Mouse (Mus musculus): ENCODE results near the gene Spata13. TPM values are rescaled to one million over a fixed set of nuclear protein-coding genes. Genes with fewer than 3 reads are reported as not detected.

The Spata13 gene
- 22.7 and 22.9 TPM in 2 replicates for polyA plus RNA-seq (2015; fragmentation: Nextera tagmentation; extraction: Ambion mirVana)

DNA sequence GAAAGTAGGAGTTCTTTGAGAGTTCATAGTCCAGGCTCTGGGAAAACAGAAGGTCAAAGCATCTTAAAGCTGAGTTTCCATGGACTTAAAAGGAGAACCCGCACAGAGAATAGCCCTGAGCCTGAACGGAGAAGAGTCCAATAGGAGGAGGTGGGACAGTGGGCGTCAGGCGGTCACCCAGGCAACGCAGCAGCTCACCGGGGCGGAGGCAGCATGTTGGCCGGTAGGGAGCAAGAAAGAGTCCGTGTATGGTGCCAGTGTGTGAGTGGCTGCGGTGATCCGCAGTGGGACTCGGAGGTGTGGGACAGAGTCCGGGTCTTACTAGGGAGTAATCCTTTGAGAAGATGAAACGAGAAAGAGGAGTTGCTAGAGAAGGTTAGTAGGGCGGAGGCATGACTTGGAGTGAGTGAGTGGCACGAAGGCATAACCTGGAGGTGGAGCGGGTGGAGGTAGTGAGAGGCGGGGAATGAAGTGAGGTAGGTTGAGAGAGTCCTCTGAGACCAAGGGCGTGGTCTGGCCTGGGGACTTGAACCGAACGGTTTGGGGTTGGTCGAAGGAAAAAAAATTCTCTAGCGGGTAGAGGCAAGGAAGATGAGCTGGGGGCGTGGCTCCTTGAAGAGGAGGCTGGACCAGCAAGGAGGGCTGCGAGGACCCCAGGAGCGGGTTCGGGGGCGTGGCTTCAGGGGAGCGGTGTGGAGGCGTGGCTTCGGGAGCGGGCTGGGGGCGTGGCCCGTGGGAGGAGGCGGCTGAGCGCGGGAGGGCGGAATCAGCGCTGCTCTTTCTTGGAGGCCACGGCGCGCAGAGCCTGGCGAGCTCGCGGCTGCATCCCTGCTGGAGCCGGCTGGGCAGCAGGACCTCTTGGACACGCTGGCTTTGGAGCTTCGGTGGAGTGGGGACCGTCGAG is at the start of gene Spata13:
Spata13 (plus strand) TSS at position 41 of the 904 bp plus-strand sequence.
- no peaks in the 10 kb centered on the region for H3K36me3 ChIP-seq
- peaks cover 48% of the 10 kb centered on the region for H3K4me1 ChIP-seq
- WGBS = 1% methylated on average over 48 of the region's 50 CpGs
- H3K27me3 ChIP-seq (replicated peaks) = no peaks in the 10 kb centered on the region
- H3K4me3 ChIP-seq (replicated peaks) = peak within 1 kb of the TSS; percentile 72
- H3K9me3 ChIP-seq (replicated peaks) = no peaks in the 10 kb centered on the region
- ATAC-seq (ENCODE audit: low FRiP score) = peak; percentile 93
- H3K9ac ChIP-seq (replicated peaks) = peak within 1 kb of the TSS; percentile 71
- H3K4me2 ChIP-seq = peak within 1 kb of the TSS; percentile 100
- H3K27ac ChIP-seq (replicated peaks) = peak within 1 kb of the TSS; percentile 75

DNA sequence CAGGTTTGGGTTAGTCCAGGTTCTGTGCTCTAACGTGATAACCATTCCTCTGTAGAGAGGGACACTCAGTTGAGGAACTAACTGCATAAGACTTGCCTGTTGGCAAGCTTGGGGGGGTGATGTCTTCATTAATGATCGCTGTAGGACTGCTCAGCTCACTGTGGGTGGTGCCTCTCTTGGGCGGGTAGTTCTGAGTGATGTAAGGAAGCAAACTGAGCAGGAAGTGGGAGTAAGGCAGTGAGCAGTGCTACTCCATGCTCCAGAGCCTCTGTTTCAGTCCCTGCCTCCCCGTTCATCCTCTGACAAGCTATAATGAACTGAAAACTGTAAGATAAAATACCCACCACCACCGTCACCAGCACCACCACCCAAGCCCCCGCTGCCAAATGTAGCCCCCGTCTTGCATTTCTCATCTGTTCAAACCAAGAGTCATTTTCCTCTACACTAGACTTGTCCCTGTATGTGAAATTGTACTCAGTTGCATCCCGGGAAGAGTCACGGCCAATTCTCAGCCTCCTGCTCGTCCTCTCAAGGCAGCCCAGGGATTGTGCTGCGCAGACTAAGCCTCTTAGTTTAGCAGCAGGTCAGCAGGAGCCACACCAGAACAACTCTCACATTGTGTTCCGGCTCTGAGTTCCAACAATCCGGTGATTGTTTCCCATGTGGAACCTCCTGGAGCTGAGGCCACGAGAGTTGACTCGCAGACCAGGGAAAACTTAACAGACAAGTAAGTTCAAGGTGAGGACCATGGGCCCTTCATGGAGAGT is 46.9 kb upstream of the Spata13 start:
- Histone ChIP-seq H3K27me3 (replicated peaks) (no peaks in the 10 kb centered on the region), H3K4me2 (no peak overlapping the region), H3K4me3 (replicated peaks) (no peak overlapping the region), H3K9me3 (replicated peaks) (no peaks in the 10 kb centered on the region), H3K27ac (replicated peaks) (no peak overlapping the region; the same call in 1 of the 2 replicates), H3K9ac (replicated peaks) (no peak overlapping the region), H3K36me3 (no peaks in the 10 kb centered on the region), H3K4me1 (peaks cover 7% of the 10 kb centered on the region)
- no peak for ATAC-seq (ENCODE audit: low FRiP score)
- WGBS = 49% methylated on average over 15 of the region's 15 CpGs

DNA sequence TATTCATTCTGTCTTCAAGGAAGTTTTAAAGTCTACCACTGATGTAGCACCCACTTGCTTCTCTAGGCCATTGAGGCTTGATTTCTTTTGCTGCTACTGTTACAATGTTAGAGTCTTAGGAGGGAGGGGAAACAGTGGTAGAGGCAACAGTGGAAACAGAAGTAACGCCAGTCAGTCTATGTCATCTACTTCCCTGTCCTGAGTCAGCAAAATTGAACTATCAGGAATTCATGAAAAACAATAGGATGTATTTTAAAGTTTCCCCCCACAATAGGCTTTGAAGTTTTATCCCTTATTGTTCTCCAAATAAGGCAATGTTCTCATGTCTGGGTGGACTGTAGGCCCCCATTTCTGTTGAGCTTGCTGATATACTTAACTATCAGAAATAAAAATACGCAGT is 44.8 kb upstream of the Spata13 start:
- H3K27ac ChIP-seq (replicated peaks) = no peak overlapping the region
- H3K4me1 ChIP-seq = peaks cover 13% of the 10 kb centered on the region
- no peak overlapping the region for H3K4me2 ChIP-seq
- H3K4me3 ChIP-seq (replicated peaks) = no peak overlapping the region
- no peaks in the 10 kb centered on the region for H3K9me3 ChIP-seq (replicated peaks)
- 79% methylated on average over 2 of the region's 2 CpGs for WGBS
- H3K9ac ChIP-seq (replicated peaks) = no peak overlapping the region
- no peaks in the 10 kb centered on the region for H3K27me3 ChIP-seq (replicated peaks)
- no peaks in the 10 kb centered on the region for H3K36me3 ChIP-seq
- no peak for ATAC-seq (ENCODE audit: low FRiP score)

DNA sequence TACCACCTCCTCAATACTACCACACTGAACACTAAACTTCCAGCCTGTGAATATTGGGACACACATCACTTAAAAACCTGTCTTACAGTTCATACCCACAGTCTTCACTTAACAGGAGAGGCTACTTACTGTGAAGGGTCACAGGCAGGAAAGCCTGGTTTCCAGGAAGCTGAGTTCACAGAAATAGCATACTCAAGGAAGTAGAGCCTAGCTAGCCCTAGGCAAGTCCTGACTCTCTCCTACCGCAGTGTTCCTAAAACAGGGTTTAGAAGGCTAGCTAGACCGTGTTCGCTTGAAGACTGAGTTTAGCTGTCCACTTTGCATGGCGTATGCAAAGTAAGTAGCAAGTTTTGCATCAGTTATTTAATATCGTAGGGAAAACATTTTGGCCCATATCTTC is 41.5 kb upstream of the Spata13 start:
- H3K4me2 ChIP-seq = no peak overlapping the region
- no peaks in the 10 kb centered on the region for H3K9me3 ChIP-seq (replicated peaks)
- no peaks in the 10 kb centered on the region for H3K36me3 ChIP-seq
- H3K4me3 ChIP-seq (replicated peaks) = no peak overlapping the region
- H3K27me3 ChIP-seq (replicated peaks) = no peaks in the 10 kb centered on the region
- no peak overlapping the region for H3K27ac ChIP-seq (replicated peaks)
- peaks cover 11% of the 10 kb centered on the region for H3K4me1 ChIP-seq
- 91% methylated on average over 5 of the region's 5 CpGs for WGBS
- no peak overlapping the region for H3K9ac ChIP-seq (replicated peaks)
- ATAC-seq (ENCODE audit: low FRiP score) = no peak

DNA sequence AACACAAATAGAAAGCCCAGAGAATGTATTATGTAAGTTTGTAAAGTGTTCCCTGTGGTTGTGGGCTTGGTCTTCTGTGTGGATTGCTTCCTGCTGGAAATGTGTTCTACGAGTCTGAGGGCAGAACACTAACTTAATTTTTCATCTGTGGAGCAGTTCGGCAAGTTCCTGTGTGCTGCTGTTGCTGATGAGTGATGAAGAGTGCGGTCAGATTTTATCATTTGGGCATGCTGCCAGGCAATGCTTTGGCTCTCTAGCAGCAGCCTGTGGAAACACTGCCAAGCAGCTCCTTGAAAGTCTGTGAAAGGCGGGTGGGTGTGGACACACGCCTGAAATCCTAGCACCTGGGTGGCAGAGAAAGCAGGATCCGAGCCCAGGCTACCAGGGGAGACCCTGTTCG is 41.0 kb upstream of the Spata13 start:
- no peak overlapping the region for H3K4me3 ChIP-seq (replicated peaks)
- no peak for ATAC-seq (ENCODE audit: low FRiP score)
- H3K27me3 ChIP-seq (replicated peaks) = no peaks in the 10 kb centered on the region
- H3K9ac ChIP-seq (replicated peaks) = no peak overlapping the region
- H3K27ac ChIP-seq (replicated peaks) = no peak overlapping the region; the same call in 1 of the 2 replicates
- H3K36me3 ChIP-seq = no peaks in the 10 kb centered on the region
- peaks cover 16% of the 10 kb centered on the region for H3K4me1 ChIP-seq
- 49% methylated on average over 7 of the region's 7 CpGs for WGBS
- H3K9me3 ChIP-seq (replicated peaks) = no peaks in the 10 kb centered on the region
- H3K4me2 ChIP-seq = no peak overlapping the region

DNA sequence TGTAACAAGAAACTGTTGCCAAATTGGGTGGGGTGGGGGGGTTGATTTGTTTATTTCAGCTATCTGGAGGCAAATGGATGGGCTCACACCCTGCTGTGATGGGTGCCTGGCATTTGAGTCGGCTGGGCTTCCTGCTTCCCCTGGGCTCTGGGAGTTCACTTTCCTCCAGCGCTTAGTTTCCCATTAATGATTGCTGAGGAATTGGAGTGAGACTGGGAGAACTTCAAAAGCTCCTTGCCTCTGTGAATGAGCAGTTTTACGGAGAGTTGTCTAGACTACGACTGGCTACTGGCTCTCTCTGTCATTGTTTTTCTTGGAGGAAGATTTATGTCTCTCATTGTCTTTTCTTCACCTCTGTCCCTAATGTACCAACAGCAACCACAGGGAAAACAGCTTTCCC is 36.2 kb upstream of the Spata13 start:
- WGBS = 0% methylated on average over 4 of the region's 4 CpGs
- ATAC-seq (ENCODE audit: low FRiP score) = peak; percentile 17; the same call in 1 of the 2 replicates
- no peaks in the 10 kb centered on the region for H3K9me3 ChIP-seq (replicated peaks)
- H3K27me3 ChIP-seq (replicated peaks) = no peaks in the 10 kb centered on the region
- no peak overlapping the region for H3K9ac ChIP-seq (replicated peaks)
- H3K27ac ChIP-seq (replicated peaks) = no peak overlapping the region
- H3K4me2 ChIP-seq = no peak overlapping the region
- no peak overlapping the region for H3K4me3 ChIP-seq (replicated peaks)
- H3K36me3 ChIP-seq = no peaks in the 10 kb centered on the region
- H3K4me1 ChIP-seq = peaks cover 19% of the 10 kb centered on the region

DNA sequence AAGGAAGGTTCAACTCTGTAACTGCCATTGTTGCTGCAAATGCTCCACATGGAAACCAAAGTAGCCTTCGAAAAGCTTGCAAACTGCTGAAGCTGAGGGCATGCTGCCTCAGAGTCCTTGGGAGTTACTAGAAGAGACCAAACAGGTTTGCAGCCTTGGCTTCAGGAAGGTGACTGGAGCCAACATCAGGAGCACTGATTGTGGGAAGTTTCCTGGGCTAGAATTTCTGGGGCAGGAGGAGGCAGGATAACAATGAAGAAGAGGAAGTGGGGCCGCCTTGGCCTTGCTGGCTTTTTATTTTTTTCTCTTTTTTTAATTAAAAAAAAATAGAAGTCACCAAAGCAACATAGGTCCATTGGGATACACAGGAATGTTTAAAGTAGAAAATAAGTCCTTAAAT is 34.8 kb upstream of the Spata13 start:
- 91% methylated on average over 2 of the region's 2 CpGs for WGBS
- ATAC-seq (ENCODE audit: low FRiP score) = no peak

DNA sequence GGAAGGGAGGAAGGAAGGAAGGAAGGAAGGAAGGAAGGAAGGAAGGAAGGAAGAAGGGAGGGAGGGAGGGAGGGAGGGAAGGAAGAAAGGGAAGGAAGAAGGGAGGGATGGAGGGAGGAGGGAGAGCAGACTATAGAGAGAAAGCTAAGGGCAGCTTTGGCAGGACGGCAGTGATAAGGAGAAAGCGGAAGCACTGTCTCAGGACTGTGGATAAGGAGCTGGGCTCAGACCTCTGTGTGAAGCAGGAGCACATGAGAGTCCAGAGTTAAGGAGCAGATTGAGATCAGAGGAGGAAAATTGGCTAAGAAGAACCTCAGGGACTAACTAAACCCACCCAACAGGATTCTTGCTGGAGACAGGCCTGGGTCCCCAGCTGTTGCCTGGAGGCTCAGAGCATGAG is 28.2 kb upstream of the Spata13 start:
- ATAC-seq (ENCODE audit: low FRiP score) = no peak
- Histone ChIP-seq H3K9me3 (replicated peaks) (no peaks in the 10 kb centered on the region), H3K4me1 (no peaks in the 10 kb centered on the region), H3K9ac (replicated peaks) (no peak overlapping the region), H3K27ac (replicated peaks) (no peak overlapping the region), H3K27me3 (replicated peaks) (no peaks in the 10 kb centered on the region), H3K4me3 (replicated peaks) (no peak overlapping the region), H3K4me2 (no peak overlapping the region), H3K36me3 (no peaks in the 10 kb centered on the region)
- WGBS = 91% methylated on average over 2 of the region's 2 CpGs

More for the DNA sequence above, 34.8 kb upstream of the Spata13 start:
- Histone ChIP-seq H3K9me3 (replicated peaks) (no peaks in the 10 kb centered on the region), H3K4me3 (replicated peaks) (no peak overlapping the region), H3K4me1 (peaks cover 13% of the 10 kb centered on the region), H3K27me3 (replicated peaks) (no peaks in the 10 kb centered on the region), H3K9ac (replicated peaks) (no peak overlapping the region), H3K36me3 (no peaks in the 10 kb centered on the region), H3K27ac (replicated peaks) (no peak overlapping the region), H3K4me2 (no peak overlapping the region)

DNA sequence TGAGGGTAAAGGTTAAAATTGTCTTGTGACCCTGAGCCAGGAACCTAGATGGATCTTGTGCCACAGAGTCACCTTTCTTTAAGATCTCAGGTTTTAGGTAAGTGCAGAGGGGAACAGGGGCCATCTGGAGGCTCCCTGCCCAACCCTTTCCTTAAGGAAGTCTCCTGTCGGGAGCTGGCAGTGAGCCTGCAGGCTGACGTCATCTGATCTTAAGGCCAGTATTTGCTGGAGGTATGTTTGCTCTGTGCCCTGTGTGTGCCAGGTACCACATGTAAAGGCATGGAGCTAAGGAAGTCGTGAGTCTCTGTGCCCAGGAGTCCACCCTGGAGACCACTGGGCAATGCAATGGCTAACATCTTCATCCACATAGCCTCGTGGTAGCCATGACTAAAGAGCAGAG is 27.6 kb upstream of the Spata13 start:
- no peak overlapping the region for H3K27ac ChIP-seq (replicated peaks)
- no peaks in the 10 kb centered on the region for H3K36me3 ChIP-seq
- no peaks in the 10 kb centered on the region for H3K9me3 ChIP-seq (replicated peaks)
- no peak overlapping the region for H3K4me2 ChIP-seq
- WGBS = 78% methylated on average over 4 of the region's 4 CpGs
- ATAC-seq (ENCODE audit: low FRiP score) = no peak
- no peaks in the 10 kb centered on the region for H3K4me1 ChIP-seq
- H3K4me3 ChIP-seq (replicated peaks) = no peak overlapping the region
- H3K27me3 ChIP-seq (replicated peaks) = no peaks in the 10 kb centered on the region
- H3K9ac ChIP-seq (replicated peaks) = no peak overlapping the region

DNA sequence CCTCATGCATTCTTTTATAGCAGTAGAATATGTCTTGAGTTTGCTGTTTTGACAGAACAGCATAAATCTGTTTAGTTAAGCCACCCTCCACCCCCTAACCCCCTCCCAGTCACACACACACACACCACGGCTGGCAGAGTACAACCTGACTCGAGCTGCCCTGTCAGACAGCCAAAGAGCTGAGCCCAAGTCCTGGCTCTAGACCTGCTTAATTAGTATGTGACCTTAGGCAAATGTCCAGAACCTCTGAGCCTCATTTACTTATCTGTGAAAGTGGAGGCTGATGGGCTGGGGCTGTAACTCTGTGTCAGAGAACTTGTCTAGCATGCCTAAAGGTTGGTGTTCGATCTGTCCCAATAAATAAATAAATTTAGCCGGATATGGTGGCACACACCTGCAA is 26.1 kb upstream of the Spata13 start:
- H3K4me1 ChIP-seq = no peaks in the 10 kb centered on the region
- no peak for ATAC-seq (ENCODE audit: low FRiP score)
- no peak overlapping the region for H3K4me3 ChIP-seq (replicated peaks)
- no peak overlapping the region for H3K4me2 ChIP-seq
- no peak overlapping the region for H3K9ac ChIP-seq (replicated peaks)
- H3K36me3 ChIP-seq = no peaks in the 10 kb centered on the region
- H3K9me3 ChIP-seq (replicated peaks) = no peaks in the 10 kb centered on the region
- no peaks in the 10 kb centered on the region for H3K27me3 ChIP-seq (replicated peaks)
- no peak overlapping the region for H3K27ac ChIP-seq (replicated peaks)
- whole genome bisulfite sequencing = 85% methylated on average over 4 of the region's 4 CpGs

DNA sequence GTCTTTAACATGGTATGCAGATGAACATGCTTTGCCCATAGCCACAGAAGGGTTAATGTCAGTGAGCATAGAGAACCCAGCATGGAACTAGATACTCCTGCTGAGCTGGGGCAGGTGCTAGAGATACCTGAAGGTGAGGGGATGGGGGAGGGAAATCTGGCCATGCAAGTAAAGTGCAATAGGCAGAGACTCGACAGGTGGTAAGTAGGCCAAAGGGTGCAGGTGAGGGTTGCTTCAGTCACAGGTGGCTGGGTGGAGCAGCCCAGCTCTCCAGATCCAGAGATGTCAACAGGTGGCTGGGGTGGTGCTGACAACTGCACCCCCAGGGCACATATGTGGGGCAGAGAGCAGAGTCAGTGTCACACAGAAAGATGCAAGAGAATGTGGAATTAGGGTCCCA is 24.6 kb upstream of the Spata13 start:
- H3K4me1 ChIP-seq = no peaks in the 10 kb centered on the region
- H3K4me3 ChIP-seq (replicated peaks) = no peak overlapping the region
- H3K36me3 ChIP-seq = no peaks in the 10 kb centered on the region
- H3K27me3 ChIP-seq (replicated peaks) = no peaks in the 10 kb centered on the region
- no peaks in the 10 kb centered on the region for H3K9me3 ChIP-seq (replicated peaks)
- H3K4me2 ChIP-seq = no peak overlapping the region
- 88% methylated on average over 1 of the region's 1 CpGs for WGBS
- H3K9ac ChIP-seq (replicated peaks) = no peak overlapping the region
- ATAC-seq (ENCODE audit: low FRiP score) = no peak
- no peak overlapping the region for H3K27ac ChIP-seq (replicated peaks)

DNA sequence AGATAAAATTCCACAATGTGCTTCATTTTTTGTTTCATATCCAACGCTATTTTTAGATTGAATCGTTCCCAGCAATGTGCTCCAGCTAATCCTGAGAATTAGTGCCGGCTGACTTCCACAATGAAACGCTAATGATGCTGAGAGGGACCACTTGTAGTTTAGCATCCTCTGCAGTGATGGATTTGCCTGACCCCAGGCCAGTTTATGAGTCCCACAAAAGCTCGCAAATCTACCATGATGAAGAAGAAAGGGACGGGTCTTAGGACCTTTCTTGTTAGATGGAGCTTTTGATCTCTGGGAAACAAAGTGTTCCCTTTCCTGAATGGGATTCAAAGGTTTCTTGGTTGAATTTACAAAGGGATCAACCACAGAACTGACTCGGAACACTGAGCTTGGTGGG is 21.1 kb upstream of the Spata13 start:
- Histone ChIP-seq H3K9me3 (replicated peaks) (no peaks in the 10 kb centered on the region), H3K4me3 (replicated peaks) (no peak overlapping the region), H3K4me2 (no peak overlapping the region), H3K27ac (replicated peaks) (no peak overlapping the region), H3K36me3 (no peaks in the 10 kb centered on the region), H3K4me1 (no peaks in the 10 kb centered on the region), H3K9ac (replicated peaks) (no peak overlapping the region), H3K27me3 (replicated peaks) (no peaks in the 10 kb centered on the region)
- no peak for ATAC-seq (ENCODE audit: low FRiP score)
- 9% methylated on average over 7 of the region's 7 CpGs for WGBS
